Mouse (Mus musculus) kidney, adult 2 months (tissue): Measurements from ENCODE around the gene Clca2.

Experiments used
- CTCF ChIP-seq: fragments of 200-500 bp; conservative IDR thresholded peaks from 2 replicates; pipeline ENCODE4 v1.5.1; 2011; ENCODE audit warnings: low read depth, mild to moderate bottlenecking, control low read depth, low read length, moderate library complexity, mixed read lengths; ENCODE audit not compliant: insufficient read depth, insufficient read length
- POLR2A ChIP-seq: fragments of 200-500 bp; IDR thresholded peaks from one replicate; pipeline ENCODE4 v1.6.1; 2011; ENCODE audit warnings: low read depth, low read length, control low read depth

DNA sequence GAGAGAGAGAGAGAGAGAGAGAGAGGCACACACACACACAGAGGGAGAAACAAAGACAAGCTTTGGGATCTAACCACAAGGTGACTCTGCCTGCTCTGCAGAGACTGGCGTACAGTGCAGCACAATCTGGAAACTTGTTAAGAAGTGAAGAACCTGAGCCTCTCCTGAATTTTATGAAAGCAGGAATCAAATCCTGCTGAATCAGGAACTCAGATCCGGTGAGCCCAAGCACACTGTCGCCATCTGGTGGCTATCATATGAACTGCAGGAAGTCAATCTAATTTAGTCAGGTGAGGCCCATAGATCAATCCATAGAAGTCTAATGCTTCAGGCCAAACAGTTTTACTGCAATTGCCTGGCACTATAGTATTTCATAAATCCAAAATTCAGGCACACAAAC lies 72.5 kb downstream of the Clca2 start:
- peak; percentile 92 for TF ChIP-seq CTCF
- TF ChIP-seq POLR2A = no peak
